7 mouse cellular contexts compared by ENCODE assay signal in genomic region chr9:108635415-108635814, GRCm38 (mm10).
"Had no signal": no experiment of that assay in that cellular context is flagged by ENCODE, and none has a peak within 500 bp of the region (broad histone marks: within the 10 kb centered on the region; RNA-seq: fewer than 3 reads in every experiment).

No protein-coding gene starts in this region.

- H3K27me3 ChIP-seq: midbrain, embryonic 15.5 days; neural tube, embryonic 12.5 days had no signal

- H3K36me3 ChIP-seq: midbrain, embryonic 15.5 days had no signal

- H3K9ac ChIP-seq: midbrain, embryonic 15.5 days; neural tube, embryonic 12.5 days had no signal

- H3K27ac ChIP-seq: left cerebral cortex, adult 2 months; limb, embryonic 10.5 days; midbrain, embryonic 15.5 days; neural tube, embryonic 12.5 days had no signal

- ATAC-seq: intestine, embryonic 16.5 days; midbrain, embryonic 15.5 days had no signal

- H3K9me3 ChIP-seq: limb, embryonic 10.5 days; midbrain, embryonic 15.5 days; neural tube, embryonic 12.5 days had no signal

- H3K4me3 ChIP-seq: left cerebral cortex, adult 2 months; limb, embryonic 10.5 days; midbrain, embryonic 15.5 days; neural tube, embryonic 12.5 days had no signal

- H3K4me1 ChIP-seq: limb, embryonic 10.5 days; midbrain, embryonic 15.5 days; neural tube, embryonic 12.5 days had no signal

- DNase-seq: lung, adult 18-20 months; right cerebral cortex, postnatal 14 days had no signal
